Mouse (Mus musculus): Measurements from ENCODE around the gene Atl2.

Atl2 gene

GRCm38 (mm10) chr17:79817551-79817950 is 78.4 kb downstream of the Atl2 start:
- no peak for DNase-seq

GRCm38 (mm10) chr17:79816896-79817295 is 79.0 kb downstream of the Atl2 start:
- DNase-seq, result no peak

GRCm38 (mm10) chr17:79810421-79810820 is 85.5 kb downstream of the Atl2 start:
- no peak for DNase-seq

- no peak for DNase-seq
Observed at GRCm38 (mm10) chr17:79809491-79810316, 86.2 kb downstream of the Atl2 start.

GRCm38 (mm10) chr17:79807237-79807930 is 88.5 kb downstream of the Atl2 start:
- DNase-seq, result no peak

- no peak for DNase-seq
Observed at GRCm38 (mm10) chr17:79804747-79805146, 91.2 kb downstream of the Atl2 start.

GRCm38 (mm10) chr17:79802056-79802455 is 93.9 kb downstream of the Atl2 start:
- DNase-seq, result no peak

- no peak for DNase-seq
Observed at GRCm38 (mm10) chr17:79798831-79799230, 97.1 kb downstream of the Atl2 start.

Data from cerebellum, adult 11-12 months (tissue).